Mouse (Mus musculus) brain, adult 2 months (tissue): ENCODE measurements at regions not wholly inside any gene's neighbourhood (a gene's known extent, or its start where the extent isn't known, plus 50 kb on each side); places are given as distances from the start of the nearest gene placed in this dataset.

Experiments used
- DNase-seq: peaks from one replicate; pipeline ENCODE4 v3.0.0; 2011; ENCODE audit warnings: low read depth, low spot score

- no peak for DNase-seq
Measured at GRCm38 (mm10) chr2:159138603-159139002, 344.0 kb downstream of the Dhx35 start.

DNA sequence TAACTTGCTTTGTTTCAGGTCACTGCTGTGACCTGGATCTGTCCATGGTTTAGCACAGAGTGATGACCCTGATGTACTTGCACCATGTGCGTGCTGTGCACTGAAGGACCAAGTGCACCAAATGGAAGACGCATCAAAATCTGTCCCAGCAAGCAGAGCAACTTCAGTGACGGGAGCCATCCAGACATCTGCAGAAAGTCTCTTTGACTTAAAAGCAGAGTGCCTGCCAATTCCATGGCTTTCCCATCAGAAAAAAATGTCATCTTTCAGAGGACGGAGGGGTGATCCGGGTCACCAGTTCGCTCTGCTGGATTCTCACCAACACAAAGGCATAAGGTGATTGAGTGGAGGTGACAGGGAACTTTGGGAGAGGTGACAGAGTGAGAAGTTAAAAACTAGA lies 351.4 kb downstream of the Dhx35 start:
- no peak for DNase-seq

DNA sequence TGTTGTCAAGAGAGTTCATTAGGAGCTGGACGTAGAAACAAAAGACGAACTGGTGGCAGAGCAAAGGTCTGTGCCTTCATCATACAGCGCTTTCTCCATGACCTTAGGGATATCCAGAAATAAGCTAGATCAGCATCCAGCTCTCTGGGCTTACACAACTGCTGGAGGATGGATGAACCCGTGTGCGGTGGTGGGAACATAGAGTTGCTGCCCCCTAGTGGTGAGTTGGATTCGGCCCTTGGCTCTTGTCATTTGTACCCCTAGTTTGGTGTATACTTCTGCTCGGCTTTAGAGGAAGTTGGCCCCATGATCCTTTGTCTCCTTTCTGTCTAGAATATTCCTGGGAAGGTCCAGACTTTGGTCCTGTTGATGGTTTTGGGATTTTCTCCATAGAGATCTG lies 369.4 kb downstream of the Dhx35 start:
- DNase-seq, result peak; percentile 65

DNA sequence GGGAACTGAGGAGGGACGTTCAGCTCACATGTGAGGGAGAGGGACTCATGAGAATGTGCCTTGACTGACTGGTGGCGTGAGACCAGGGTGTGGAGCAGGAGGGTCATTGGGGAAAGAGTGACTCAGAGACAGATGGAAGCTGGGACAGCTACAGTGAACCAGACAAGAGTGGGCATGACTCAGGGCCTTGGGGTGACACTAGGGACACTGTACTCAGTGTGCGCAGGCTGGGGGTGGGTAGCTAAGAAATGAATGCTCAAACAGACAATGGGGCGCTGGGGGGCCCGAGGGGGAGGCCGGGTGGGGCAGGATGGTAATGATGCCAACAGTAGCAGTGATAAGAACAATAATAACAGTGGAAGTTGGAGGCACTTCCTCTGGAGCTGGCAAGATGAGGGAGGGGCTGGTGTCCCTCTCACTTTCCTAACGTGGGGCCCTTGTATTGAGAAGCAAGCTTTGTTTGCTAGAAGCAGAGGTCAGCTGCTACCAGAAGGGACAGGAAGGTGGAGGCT lies 374.0 kb downstream of the Dhx35 start:
- no peak for DNase-seq

DNA sequence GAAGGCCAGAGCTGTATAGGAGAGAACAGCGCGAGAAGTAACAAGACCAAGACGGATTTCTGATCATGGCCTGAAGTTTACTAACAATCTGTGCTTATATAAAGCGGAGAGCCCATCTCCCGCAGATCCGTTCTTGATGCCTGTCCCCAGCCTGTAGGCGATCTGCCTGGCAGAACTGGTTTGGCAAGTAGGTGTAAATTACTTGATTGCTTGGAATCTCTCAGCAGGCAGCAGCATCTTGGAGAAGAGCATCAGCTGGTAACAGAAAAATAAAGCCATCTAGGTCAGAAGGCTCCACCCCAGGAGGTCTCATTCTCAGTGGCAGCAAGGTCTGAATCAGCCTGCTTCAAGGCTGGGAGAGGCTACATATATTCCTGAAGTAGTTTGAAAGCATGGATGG lies 401.5 kb downstream of the Dhx35 start:
- peak; percentile 18 for DNase-seq

DNA sequence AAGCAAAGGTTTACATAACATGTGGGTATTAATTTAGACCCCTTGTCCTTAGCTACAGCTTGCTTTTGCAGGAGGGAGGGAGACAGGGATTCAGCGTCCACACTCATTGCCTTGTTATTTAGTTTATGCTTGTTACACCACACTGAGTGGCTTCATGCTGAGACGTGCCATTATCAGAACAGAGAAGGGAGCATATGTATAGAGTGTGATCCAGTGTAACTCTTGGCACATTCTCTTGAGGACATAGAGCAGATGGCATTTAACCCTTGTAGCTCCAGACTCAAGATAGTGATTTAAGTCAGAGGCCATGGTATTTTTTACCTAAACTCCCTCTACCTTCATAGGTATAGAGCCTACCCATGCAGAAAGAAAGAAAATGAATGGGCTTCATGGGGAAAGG lies 437.7 kb downstream of the Dhx35 start:
- no peak for DNase-seq

- peak; percentile 16 for DNase-seq
Measured at GRCm38 (mm10) chr2:159235000-159235399, 440.4 kb downstream of the Dhx35 start.

- peak; percentile 62 for DNase-seq
Measured at GRCm38 (mm10) chr2:159250065-159250464, 455.5 kb downstream of the Dhx35 start.

DNA sequence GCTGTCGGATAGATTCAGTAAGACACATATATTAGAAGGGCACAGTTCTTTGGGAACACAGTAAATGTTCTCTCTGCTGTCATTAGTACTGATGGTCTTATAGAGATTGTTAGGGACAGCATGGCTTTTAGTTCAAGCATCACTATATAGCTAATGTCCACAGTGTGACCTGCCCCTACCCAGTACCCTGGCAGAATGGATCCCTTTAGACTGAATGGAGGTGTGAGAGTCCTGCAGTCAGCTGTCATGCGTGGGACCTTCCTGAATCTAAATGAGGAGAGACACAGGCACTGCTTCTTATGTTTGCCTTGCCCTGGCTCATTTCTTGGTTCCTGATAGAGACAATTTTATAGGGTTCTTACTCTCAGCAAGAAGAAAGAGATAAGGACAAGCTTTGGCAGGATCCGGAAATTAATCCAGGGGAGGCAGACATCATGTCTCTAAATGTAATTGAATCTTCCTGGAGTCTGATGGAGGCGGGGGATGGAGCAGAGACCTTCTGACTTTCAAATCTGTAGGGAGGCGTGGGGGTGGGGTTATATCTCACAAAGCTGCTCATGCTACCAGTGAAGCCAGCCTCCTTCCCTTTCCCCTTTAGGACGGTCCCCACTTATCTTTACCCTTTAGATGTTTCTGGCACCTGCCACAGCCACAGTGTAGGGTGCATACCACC lies 456.5 kb downstream of the Dhx35 start:
- DNase-seq, result no peak

GRCm38 (mm10) chr2:159270221-159271080 lies 475.8 kb downstream of the Dhx35 start:
- no peak for DNase-seq

- no peak for DNase-seq
Measured at GRCm38 (mm10) chr2:159278896-159279295, 484.3 kb downstream of the Dhx35 start.

GRCm38 (mm10) chr2:159281558-159282320 lies 487.1 kb downstream of the Dhx35 start:
- DNase-seq, result no peak

DNA sequence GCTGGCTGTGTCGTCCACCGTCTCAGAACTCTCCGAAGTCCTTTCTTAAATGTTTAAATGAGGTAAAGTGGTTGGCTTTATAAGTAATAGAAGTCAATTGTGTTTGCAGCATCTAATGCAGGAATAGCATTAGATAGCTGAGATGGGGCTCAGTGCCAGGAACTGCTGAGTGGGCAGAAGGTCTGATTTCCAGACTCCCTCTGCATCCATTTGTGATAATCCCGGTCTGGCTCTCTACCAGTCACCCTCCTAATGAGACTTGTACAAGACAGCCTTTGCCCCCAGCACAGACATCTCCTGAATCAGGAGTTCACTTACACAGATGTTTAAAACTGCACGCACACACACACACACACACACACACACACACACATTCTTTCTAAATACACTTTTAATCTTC lies 489.5 kb downstream of the Dhx35 start:
- peak; percentile 18 for DNase-seq

DNA sequence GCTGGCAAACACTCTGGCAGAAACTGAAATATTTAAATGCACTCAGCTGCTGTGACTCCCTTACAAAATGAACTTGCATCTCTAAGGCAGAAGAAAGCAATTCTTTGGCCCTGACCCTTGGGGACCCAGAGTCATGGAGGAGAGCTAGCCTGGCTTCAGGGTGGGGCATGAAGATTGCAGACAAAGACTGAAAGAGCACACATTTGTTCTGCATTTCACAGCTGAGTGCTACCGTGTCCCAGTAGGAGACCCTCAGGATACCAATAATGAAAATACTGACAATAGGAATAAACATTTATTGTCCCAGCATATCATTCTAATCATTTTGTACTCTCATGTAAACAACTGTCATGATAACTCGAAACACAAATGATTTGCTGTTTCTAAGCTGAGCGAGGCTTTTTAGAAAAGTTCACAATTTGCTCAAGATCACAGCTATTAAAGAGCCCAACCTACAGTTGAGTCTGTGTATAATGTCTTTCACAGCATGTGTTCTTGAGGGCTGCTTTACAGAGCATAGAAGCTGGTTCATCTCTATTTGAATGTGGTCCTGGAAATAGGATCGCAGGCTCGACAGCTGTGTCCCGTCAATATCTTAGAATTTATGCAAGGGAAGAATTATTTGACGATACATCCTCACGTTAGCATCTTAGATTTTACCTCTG lies 490.1 kb downstream of the Dhx35 start:
- no peak for DNase-seq

DNA sequence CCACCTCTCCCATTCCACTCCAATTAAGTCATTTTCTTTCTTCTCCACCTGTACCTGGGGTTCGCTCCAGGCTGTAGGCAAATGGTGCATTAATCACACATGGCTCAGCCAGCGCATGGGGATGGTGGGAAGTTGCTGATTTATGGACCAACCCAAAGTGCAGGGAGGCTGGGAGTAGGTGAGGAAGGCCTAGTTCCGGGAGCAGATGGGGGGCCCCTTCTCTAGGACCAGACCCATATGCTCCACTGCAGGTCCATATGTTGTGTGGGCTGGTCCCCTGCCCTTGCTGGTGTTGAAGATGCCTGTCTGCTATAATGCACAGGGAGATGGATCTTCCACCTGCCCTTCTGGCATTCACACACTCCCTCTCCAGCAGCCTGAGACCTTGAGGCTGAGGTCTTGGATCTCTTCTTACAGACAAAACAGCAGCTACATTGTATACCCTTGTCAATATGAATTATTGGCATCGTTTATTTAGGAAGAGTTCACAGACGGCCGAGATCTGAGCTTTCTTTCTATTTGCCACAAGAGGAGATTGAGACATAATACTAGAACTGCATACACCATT lies 493.5 kb downstream of the Dhx35 start:
- DNase-seq, result no peak

GRCm38 (mm10) chr2:159290081-159290480 lies 495.5 kb downstream of the Dhx35 start:
- DNase-seq, result no peak

GRCm38 (mm10) chr2:159307001-159307400 lies 512.4 kb downstream of the Dhx35 start:
- DNase-seq, result peak; percentile 11

DNA sequence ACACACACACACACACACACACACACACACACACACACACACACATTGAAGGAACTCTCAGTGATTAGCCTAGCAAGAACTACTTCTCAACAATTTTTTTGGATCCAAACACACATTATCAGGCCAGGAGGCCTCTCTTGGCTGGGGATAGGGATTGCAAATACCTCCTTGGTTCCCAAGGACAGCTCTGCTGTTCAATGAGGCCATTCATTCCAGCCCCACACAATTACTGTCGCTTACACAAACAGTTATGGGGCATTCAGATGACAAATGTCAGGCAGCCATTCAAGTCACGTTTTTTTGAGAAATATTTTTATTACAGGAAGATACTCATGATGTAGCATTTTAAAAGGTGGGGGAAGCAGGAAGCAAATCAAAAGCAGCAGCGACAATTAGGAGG lies 540.1 kb downstream of the Dhx35 start:
- DNase-seq, result no peak

GRCm38 (mm10) chr2:159336646-159337045 lies 542.0 kb downstream of the Dhx35 start:
- peak; percentile 54 for DNase-seq

GRCm38 (mm10) chr2:159343624-159344560 lies 549.3 kb downstream of the Dhx35 start:
- DNase-seq, result peak; percentile 25
